Mouse (Mus musculus) myocyte (in vitro differentiated cells): ENCODE measurements around the gene Pcgf3.

Experiments used
- MAX ChIP-seq: IDR thresholded peaks from one replicate; pipeline ENCODE4 v1.6.1; 2011; ENCODE audit warnings: low read depth, mild to moderate bottlenecking, control low read depth
- MYOD1 ChIP-seq, 3 experiments: IDR thresholded peaks; one replicate each; pipeline ENCODE4 v1.6.1; 2011; ENCODE audit warnings: control low read depth in 2 of 3, low read depth in 2 of 3, mild to moderate bottlenecking in 2 of 3, moderate library complexity in 1 of 3; ENCODE audit not compliant: insufficient read length in 2 of 3, control insufficient read depth in 1 of 3
- MYOG ChIP-seq, 3 experiments: IDR thresholded peaks; one replicate each; pipeline ENCODE4 v1.6.1; 2011; ENCODE audit warnings: control low read depth in 2 of 3, low read depth in 2 of 3, mild to moderate bottlenecking in 2 of 3; ENCODE audit not compliant: insufficient read length in 2 of 3, control insufficient read depth in 1 of 3, insufficient read depth in 1 of 3
- POLR2A ChIP-seq: IDR thresholded peaks from one replicate; pipeline ENCODE4 v1.6.1; 2011; ENCODE audit warnings: low read depth, mild to moderate bottlenecking, control low read depth, moderate library complexity; ENCODE audit not compliant: insufficient read length
- TCF12 ChIP-seq: IDR thresholded peaks from one replicate; pipeline ENCODE4 v1.6.1; 2011; ENCODE audit warnings: mild to moderate bottlenecking, control low read depth; ENCODE audit not compliant: poor library complexity, insufficient read depth, severe bottlenecking
- USF1 ChIP-seq: IDR thresholded peaks from one replicate; pipeline ENCODE4 v1.6.1; 2011; ENCODE audit warnings: low read depth, mild to moderate bottlenecking, control low read depth, moderate library complexity

DNA sequence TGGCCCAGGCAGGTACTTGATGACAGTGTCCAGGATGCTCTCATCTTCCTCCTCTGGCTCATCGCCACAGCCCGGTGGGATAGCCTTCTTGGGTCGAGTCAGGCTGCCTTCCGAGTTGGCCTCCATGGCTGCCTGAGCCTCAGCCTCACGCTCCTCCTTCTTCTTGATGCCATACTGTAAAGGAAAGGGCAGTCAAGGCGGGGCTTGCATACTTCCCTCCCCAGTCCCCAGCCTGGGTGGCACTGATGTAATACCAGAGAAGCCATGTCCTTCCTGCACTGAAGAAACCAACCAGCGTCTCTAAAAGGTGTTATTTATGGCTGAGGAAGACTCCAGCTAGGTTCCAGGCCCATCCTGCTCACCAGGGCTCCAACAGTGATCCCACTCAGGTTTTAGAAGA is 59.1 kb downstream of the Pcgf3 start:
- TF ChIP-seq MAX: no peak
- no peak for TF ChIP-seq USF1
- TF ChIP-seq MYOD1 (IDR thresholded peaks at IDR 0.05; ENCODE audit: control insufficient read depth in 1 of 3, insufficient read length in 2 of 3, low read depth in 2 of 3): no peak
- no peak for TF ChIP-seq MYOG (IDR thresholded peaks at IDR 0.05; ENCODE audit: control insufficient read depth in 1 of 3, insufficient read depth in 1 of 3, insufficient read length in 2 of 3, low read depth in 2 of 3)
- TF ChIP-seq POLR2A: no peak
- no peak for TF ChIP-seq TCF12
